Mouse (Mus musculus): ENCODE data around the gene Nynrin. TPM values are rescaled to one million over a fixed set of nuclear protein-coding genes. Genes with fewer than 3 reads are reported as not detected.
A peak's percentile ranks its signal among the peaks of the same experiment; 100 is the strongest.

The Nynrin gene
- total and polyA plus RNA-seq, 3 experiments: not detected

DNA sequence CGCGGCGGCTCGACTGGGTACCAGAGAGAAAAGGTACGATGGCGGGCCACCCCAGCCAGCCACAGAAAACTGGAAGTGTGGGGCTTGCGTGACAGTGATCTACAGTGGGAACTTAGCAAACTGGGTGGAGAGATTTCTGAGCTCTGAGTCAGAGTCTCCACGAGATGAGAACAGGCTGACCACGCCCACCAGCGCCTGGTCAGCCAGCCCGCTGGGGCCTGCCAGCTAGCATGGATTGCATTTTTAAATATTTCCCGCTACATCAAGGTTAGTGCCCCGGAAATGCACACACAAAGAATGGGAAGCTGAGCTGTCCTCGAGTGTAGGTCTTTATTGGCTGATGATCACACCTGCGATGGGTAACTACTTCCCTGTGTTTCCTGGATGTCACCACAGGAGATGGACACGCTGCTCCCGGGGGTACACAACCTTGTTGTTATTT is 38.5 kb upstream of the Nynrin start:
- peaks cover 0 to 2% of the 10 kb centered on the region in 2 experiments; a peak in 3 of 4 replicates for H3K27me3 ChIP-seq (ENCODE audit: control insufficient read depth in 1 of 2, insufficient read depth in 2 of 2, low read length in 2 of 2)
- no peak overlapping the region for H3K4me3 ChIP-seq (ENCODE audit: control insufficient read depth in 1 of 2, insufficient read depth in 1 of 2, low read depth in 2 of 2, low read length in 2 of 2)
- DNase-seq (ENCODE audit: low read depth, low spot score): no peak
- H3K36me3 ChIP-seq (ENCODE audit: control insufficient read depth in 1 of 2, insufficient read depth in 2 of 2, low read length in 2 of 2): no peaks in the 10 kb centered on the region
- H3K27ac ChIP-seq (ENCODE audit: control insufficient read depth, low read depth, low read length): no peak overlapping the region
- H3K9me3 ChIP-seq (replicated peaks; ENCODE audit: insufficient read depth, low read length): no peaks in the 10 kb centered on the region
- H3K9ac ChIP-seq (ENCODE audit: control insufficient read depth, low read depth, low read length, poor library complexity, severe bottlenecking): no peak overlapping the region
- H3K79me2 ChIP-seq (ENCODE audit: control insufficient read depth, insufficient read depth, low read length, poor library complexity): no peaks in the 10 kb centered on the region
- H3K4me1 ChIP-seq (ENCODE audit: control insufficient read depth in 1 of 2, insufficient read depth in 2 of 2, low read length in 2 of 2): no peaks in the 10 kb centered on the region
- TF ChIP-seq TBP (IDR thresholded peaks at IDR 0.05; ENCODE audit: low read depth, low read length) (no peak), GABPA (IDR thresholded peaks at IDR 0.05; ENCODE audit: low read depth, low read length) (no peak), ZNF384 (IDR thresholded peaks at IDR 0.05; ENCODE audit: low read depth, low read length) (no peak), MAFK (IDR thresholded peaks at IDR 0.05; ENCODE audit: borderline replicate concordance, low read depth, low read length) (no peak), BHLHE40 (IDR thresholded peaks at IDR 0.05; ENCODE audit: borderline replicate concordance, low read depth, low read length) (no peak), MAX (IDR thresholded peaks at IDR 0.05; ENCODE audit: low read length) (no peak), SIN3A (IDR thresholded peaks at IDR 0.05; ENCODE audit: low read length) (no peak), MYB (IDR thresholded peaks at IDR 0.05; ENCODE audit: low read depth, low read length) (no peak)

DNA sequence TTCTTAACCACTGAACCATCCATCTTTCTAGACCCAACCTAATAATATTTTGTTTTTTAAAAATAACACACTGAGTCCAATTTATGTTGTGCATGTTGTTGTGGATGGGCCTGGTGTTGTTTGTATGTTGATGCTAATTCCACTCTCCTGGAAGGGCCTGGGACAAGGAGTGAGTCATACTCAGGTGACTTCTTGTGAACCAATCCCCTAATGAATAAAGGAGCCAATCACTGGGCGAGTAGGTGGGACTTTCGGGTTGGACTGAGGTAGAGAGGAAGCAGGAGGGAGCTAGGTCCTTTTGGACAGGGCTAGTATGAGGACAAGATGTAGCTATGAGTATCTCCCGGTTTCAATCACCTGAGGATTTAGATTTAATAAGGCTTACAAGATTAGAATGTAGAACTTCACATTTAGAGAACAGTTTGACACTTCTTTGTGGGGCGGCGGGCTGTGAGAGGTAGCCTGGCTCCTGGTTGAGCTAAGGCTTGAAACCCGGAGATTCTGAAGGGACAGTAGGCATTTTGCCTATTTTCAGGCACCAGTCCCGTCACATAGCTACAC is 33.9 kb upstream of the Nynrin start:
- TF ChIP-seq CHD1 (IDR thresholded peaks at IDR 0.05; ENCODE audit: low read depth, low read length): no peak
- TF ChIP-seq MYB (IDR thresholded peaks at IDR 0.05; ENCODE audit: low read depth, low read length): no peak
- no peak for TF ChIP-seq MAX (IDR thresholded peaks at IDR 0.05; ENCODE audit: low read length)
- peak; percentile 52; the same call in 1 of the 2 replicates for TF ChIP-seq USF1 (IDR thresholded peaks at IDR 0.05; ENCODE audit: low read depth, low read length)
- no peak for TF ChIP-seq MXI1 (IDR thresholded peaks at IDR 0.05; ENCODE audit: low read depth, low read length)
- no peak for TF ChIP-seq KAT2A (conservative IDR thresholded peaks at IDR 0.05; ENCODE audit: low read depth, low read length)
- no peaks in the 10 kb centered on the region; a peak in 3 of 4 replicates for H3K27me3 ChIP-seq (ENCODE audit: control insufficient read depth in 1 of 2, insufficient read depth in 2 of 2, low read length in 2 of 2)
- H3K36me3 ChIP-seq (ENCODE audit: control insufficient read depth in 1 of 2, insufficient read depth in 2 of 2, low read length in 2 of 2): peaks cover 0 to 4% of the 10 kb centered on the region in 2 experiments; a peak in 2 of 4 replicates
- H3K9me3 ChIP-seq (replicated peaks; ENCODE audit: insufficient read depth, low read length): no peaks in the 10 kb centered on the region
- H3K79me2 ChIP-seq (ENCODE audit: control insufficient read depth, insufficient read depth, low read length, poor library complexity): no peaks in the 10 kb centered on the region; the same call in 1 of the 2 replicates
- peak; percentile 36 for DNase-seq (ENCODE audit: low read depth, low spot score)
- no peak overlapping the region for H3K4me3 ChIP-seq (ENCODE audit: control insufficient read depth in 1 of 2, insufficient read depth in 1 of 2, low read depth in 2 of 2, low read length in 2 of 2)
- H3K4me1 ChIP-seq (ENCODE audit: control insufficient read depth in 1 of 2, insufficient read depth in 2 of 2, low read length in 2 of 2): peaks cover 0 to 4% of the 10 kb centered on the region in 2 experiments; a peak in 1 of 4 replicates
- H3K9ac ChIP-seq (ENCODE audit: control insufficient read depth, low read depth, low read length, poor library complexity, severe bottlenecking): no peak overlapping the region
- no peak overlapping the region for H3K27ac ChIP-seq (ENCODE audit: control insufficient read depth, low read depth, low read length)

DNA sequence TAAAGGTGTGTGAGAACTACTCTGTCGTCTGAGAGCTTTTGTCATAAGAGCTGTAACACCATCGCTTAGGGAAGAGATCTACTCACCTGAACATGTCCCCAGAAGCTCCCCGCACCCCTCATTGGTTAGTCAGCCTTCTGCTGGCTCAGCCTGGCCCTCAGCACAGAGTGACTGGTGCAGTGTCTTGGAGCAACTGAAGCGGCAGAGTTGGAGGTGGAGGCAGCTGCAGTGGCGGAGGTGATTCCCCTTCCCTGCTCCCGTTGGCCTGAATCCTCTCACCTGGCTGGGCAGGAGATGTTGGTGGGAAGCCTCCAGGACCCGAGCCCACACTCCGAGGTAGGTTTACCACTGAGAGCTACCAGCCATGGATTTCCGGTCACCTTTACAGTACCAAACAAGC is 33.2 kb upstream of the Nynrin start:
- Histone ChIP-seq H3K79me2 (ENCODE audit: control insufficient read depth, insufficient read depth, low read length, poor library complexity) (no peaks in the 10 kb centered on the region; the same call in 1 of the 2 replicates), H3K27me3 (ENCODE audit: control insufficient read depth in 1 of 2, insufficient read depth in 2 of 2, low read length in 2 of 2) (no peaks in the 10 kb centered on the region; a peak in 3 of 4 replicates), H3K9me3 (replicated peaks; ENCODE audit: insufficient read depth, low read length) (no peaks in the 10 kb centered on the region), H3K27ac (ENCODE audit: control insufficient read depth, low read depth, low read length) (no peak overlapping the region), H3K9ac (ENCODE audit: control insufficient read depth, low read depth, low read length, poor library complexity, severe bottlenecking) (no peak overlapping the region), H3K4me3 (ENCODE audit: control insufficient read depth in 1 of 2, insufficient read depth in 1 of 2, low read depth in 2 of 2, low read length in 2 of 2) (no peak overlapping the region), H3K4me1 (ENCODE audit: control insufficient read depth in 1 of 2, insufficient read depth in 2 of 2, low read length in 2 of 2) (peaks cover 0 to 4% of the 10 kb centered on the region in 2 experiments; a peak in 1 of 4 replicates), H3K36me3 (ENCODE audit: control insufficient read depth in 1 of 2, insufficient read depth in 2 of 2, low read length in 2 of 2) (peaks cover 0 to 4% of the 10 kb centered on the region in 2 experiments; a peak in 2 of 4 replicates)
- TF ChIP-seq SMC3 (IDR thresholded peaks at IDR 0.05; ENCODE audit: low read depth, low read length) (no peak), ZMIZ1 (IDR thresholded peaks at IDR 0.05; ENCODE audit: low read depth, low read length) (no peak)
- DNase-seq (ENCODE audit: low read depth, low spot score): no peak

Data from MEL (cell line).